Mouse (Mus musculus) hindbrain, embryonic 12.5 days (tissue): Measurements from ENCODE around the gene Gm2115. TPM values are rescaled to one million over a fixed set of nuclear protein-coding genes. Genes with fewer than 3 reads are reported as not detected.

Experiments used
- ATAC-seq: fragments of 200-750 bp; cut with Nextera tagmentation; 2 replicates; pipeline ENCODE4 v1.8.0; 2017; ENCODE audit warnings: moderate TSS enrichment; ENCODE audit not compliant: low FRiP score
- H3K27ac ChIP-seq: fragments of 300-500 bp; sonication (generic); 2 replicates; pipeline ENCODE4 v1.5.1; 2016; ENCODE audit warnings: mild to moderate bottlenecking
- H3K27me3 ChIP-seq: fragments of 300-500 bp; sonication (generic); 2 replicates; pipeline ENCODE4 v1.6.1; 2016; ENCODE audit warnings: mild to moderate bottlenecking
- H3K36me3 ChIP-seq: fragments of 300-500 bp; sonication (generic); 2 replicates; pipeline ENCODE4 v1.6.1; 2016; ENCODE audit warnings: mild to moderate bottlenecking
- H3K4me1 ChIP-seq: fragments of 300-500 bp; sonication (generic); 2 replicates; pipeline ENCODE4 v1.6.1; 2016
- H3K4me2 ChIP-seq: fragments of 300-500 bp; sonication (generic); replicated peaks from 2 replicates; pipeline ENCODE4 v1.6.1; 2016; ENCODE audit warnings: mild to moderate bottlenecking
- H3K4me3 ChIP-seq: fragments of 300-500 bp; sonication (generic); 2 replicates; pipeline ENCODE4 v1.5.1; 2016; ENCODE audit warnings: mild to moderate bottlenecking
- H3K9ac ChIP-seq: fragments of 300-500 bp; sonication (generic); 2 replicates; pipeline ENCODE4 v1.6.1; 2016; ENCODE audit warnings: mild to moderate bottlenecking, moderate library complexity
- H3K9me3 ChIP-seq: fragments of 300-500 bp; sonication (generic); replicated peaks from 2 replicates; pipeline ENCODE4 v1.6.1; 2016; ENCODE audit warnings: mild to moderate bottlenecking
- WGBS: fragments of 180-500 bp; shearing (Covaris S2); methylation state at CpG from one replicate; pipeline ENCODE4 v1.1.7; 2016; 5-methylcytosine and 5-hydroxymethylcytosine counted together
- polyA plus RNA-seq: library from polyadenylated mRNA; unstranded; fragments of >200 nt; fragmentation: Nextera tagmentation; extraction: Ambion mirVana; gene quantifications from 2 replicates; pipeline ENCODE4 v1.2.1, GENCODE M21; 2016

Gene Gm2115
- polyA plus RNA-seq, 1 experiment from 2014 or later, result 0.53 TPM

DNA sequence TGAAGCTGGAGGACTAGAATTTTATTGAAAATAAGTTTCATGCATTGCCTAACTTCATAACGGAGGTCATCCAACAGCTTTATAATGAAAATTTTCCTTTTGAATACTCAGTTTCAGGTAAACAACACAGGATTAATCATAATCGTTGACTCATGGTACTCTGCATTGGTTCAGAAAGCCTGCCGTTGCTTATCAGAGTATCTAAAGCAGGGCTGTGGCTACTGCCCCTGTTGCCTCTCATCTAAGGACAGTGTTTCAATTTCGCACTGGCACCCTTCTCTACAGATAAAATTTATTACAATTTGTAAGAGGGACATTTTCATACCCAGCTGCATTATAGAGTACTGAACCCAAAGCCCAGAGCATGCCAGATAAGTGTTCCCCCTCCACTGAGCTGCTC, 83.7 kb downstream of the Gm2115 start:
- ATAC-seq, result no peak
- no peak overlapping the region for H3K9ac ChIP-seq
- H3K4me1 ChIP-seq, result no peaks in the 10 kb centered on the region
- H3K27me3 ChIP-seq, result no peaks in the 10 kb centered on the region
- 96% methylated on average over 4 of the region's 4 CpGs for WGBS
- no peaks in the 10 kb centered on the region for H3K9me3 ChIP-seq
- H3K27ac ChIP-seq, result no peak overlapping the region
- no peak overlapping the region for H3K4me2 ChIP-seq
- no peak overlapping the region for H3K4me3 ChIP-seq
- H3K36me3 ChIP-seq, result peaks cover 9% of the 10 kb centered on the region; the same call in 1 of the 2 replicates

DNA sequence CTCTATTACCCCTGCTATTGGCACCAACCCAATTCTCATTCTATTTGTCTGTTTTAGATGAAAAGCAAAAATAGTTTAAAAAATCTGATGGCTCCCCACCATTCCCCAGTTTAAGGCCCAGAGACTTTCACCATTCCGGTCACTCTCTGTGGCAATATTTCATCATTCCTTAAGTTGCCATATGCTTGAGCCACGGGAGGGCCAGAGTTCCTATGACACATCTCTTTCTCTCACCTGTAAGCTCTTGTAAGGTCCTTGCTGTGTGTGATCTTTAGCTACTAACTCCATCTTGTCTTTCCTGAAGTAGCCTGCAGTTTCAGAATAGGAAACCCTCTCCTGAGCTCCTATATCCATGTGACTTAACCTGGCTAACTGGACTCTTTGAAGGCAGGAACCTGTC, 90.2 kb downstream of the Gm2115 start:
- no peak overlapping the region for H3K4me3 ChIP-seq
- WGBS, result 93% methylated on average over 2 of the region's 2 CpGs
- no peaks in the 10 kb centered on the region for H3K27me3 ChIP-seq
- peaks cover 23% of the 10 kb centered on the region; the same call in 1 of the 2 replicates for H3K36me3 ChIP-seq
- H3K4me1 ChIP-seq, result no peaks in the 10 kb centered on the region
- no peaks in the 10 kb centered on the region for H3K9me3 ChIP-seq
- H3K9ac ChIP-seq, result no peak overlapping the region
- H3K27ac ChIP-seq, result no peak overlapping the region
- no peak for ATAC-seq
- H3K4me2 ChIP-seq, result no peak overlapping the region

DNA sequence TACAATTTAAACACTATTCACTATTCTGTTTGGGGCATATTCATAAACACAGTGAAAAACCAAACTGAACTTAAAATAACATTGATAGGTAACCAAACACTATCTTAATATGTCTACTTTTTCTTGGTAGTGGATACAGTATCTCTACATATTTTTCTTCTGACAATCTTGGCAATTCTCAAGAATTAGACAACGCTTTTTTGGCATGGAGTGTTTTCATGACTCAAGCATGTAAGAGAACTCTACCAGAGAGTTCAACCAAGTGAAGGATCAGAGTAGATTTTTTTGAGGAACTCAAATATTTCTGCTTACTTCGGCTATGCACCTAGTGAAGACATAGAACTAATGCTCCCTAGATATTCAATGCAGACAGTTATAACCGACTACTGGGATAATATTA, 92.2 kb downstream of the Gm2115 start:
- H3K36me3 ChIP-seq, result peaks cover 36% of the 10 kb centered on the region
- WGBS, result 96% methylated on average over 3 of the region's 3 CpGs

DNA sequence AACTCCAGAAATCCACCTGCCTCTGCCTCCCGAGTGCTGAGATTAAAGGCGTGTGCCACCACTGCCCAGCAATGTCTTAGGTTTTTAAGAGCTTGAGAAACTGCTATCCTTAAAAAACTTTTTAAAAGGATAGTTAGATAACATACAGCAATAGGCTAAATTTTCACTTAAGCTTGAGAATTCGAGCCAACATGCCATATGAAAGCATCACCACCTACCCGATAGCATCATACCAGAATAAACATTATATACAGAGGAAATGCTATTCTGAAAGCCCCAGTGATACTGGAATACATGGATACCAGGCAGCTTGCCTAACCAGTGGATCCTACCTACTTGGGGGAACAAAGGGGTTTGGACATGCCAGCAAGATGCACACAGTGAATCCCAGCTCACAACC, 95.0 kb downstream of the Gm2115 start:
- Histone ChIP-seq H3K4me3 (no peak overlapping the region), H3K4me2 (no peak overlapping the region), H3K36me3 (peaks cover 22% of the 10 kb centered on the region), H3K9me3 (no peaks in the 10 kb centered on the region), H3K9ac (no peak overlapping the region), H3K4me1 (no peaks in the 10 kb centered on the region), H3K27me3 (no peaks in the 10 kb centered on the region), H3K27ac (no peak overlapping the region)
- over 99% methylated on average over 4 of the region's 4 CpGs for WGBS
- ATAC-seq, result no peak

More for the DNA sequence above, 92.2 kb downstream of the Gm2115 start:
- Histone ChIP-seq H3K4me1 (no peaks in the 10 kb centered on the region), H3K4me3 (no peak overlapping the region), H3K4me2 (no peak overlapping the region), H3K27me3 (no peaks in the 10 kb centered on the region), H3K9me3 (no peaks in the 10 kb centered on the region), H3K27ac (no peak overlapping the region), H3K9ac (no peak overlapping the region)
- ATAC-seq, result no peak

DNA sequence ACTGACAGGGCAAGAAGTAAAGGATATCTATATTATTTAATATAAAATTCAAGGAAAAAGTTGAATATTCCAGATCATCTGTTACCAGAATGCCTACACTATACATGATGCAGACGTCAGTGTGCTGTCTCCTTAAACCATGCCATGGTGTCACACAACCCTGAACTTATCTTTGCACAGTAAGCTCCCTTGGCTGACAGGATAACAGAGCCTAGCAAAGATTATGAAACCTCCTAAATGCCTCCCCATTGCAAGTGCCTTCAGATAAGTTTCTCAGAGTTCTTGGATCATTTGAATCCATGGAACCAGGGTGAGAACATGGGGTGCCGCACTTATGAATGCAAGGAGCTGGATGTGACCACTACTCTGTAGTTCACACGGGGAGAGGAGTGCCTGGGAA, 103.1 kb downstream of the Gm2115 start:
- H3K9me3 ChIP-seq, result no peaks in the 10 kb centered on the region
- H3K36me3 ChIP-seq, result peaks cover 24% of the 10 kb centered on the region
- no peak for ATAC-seq
- no peaks in the 10 kb centered on the region for H3K27me3 ChIP-seq
- H3K4me3 ChIP-seq, result no peak overlapping the region
- WGBS, result 87% methylated on average over 3 of the region's 3 CpGs
- no peak overlapping the region for H3K4me2 ChIP-seq
- H3K9ac ChIP-seq, result no peak overlapping the region
- no peak overlapping the region for H3K27ac ChIP-seq
- no peaks in the 10 kb centered on the region for H3K4me1 ChIP-seq

Other genes starting within 250 kb of the Gm2115 start
- 57.6 and 64.2 TPM in 2 replicates for gene Arnt2, start 118.8 kb upstream of the Gm2115 start, polyA plus RNA-seq
- gene Fah, start 77.8 kb downstream of the Gm2115 start, polyA plus RNA-seq, result 3.8 and 4.3 TPM in 2 replicates
- gene Zfand6, start 161.0 kb downstream of the Gm2115 start, polyA plus RNA-seq, result 205 and 210 TPM in 2 replicates